Mouse (Mus musculus) myocyte (in vitro differentiated cells): ENCODE results near the gene Arhgef28. TPM values are rescaled to one million over a fixed set of nuclear protein-coding genes. Genes with fewer than 3 reads are reported as not detected.

Experiments used
- H3K27me3 ChIP-seq: one replicate; pipeline ENCODE4 v1.6.1; 2011; ENCODE audit not compliant: control insufficient read depth, insufficient read depth, insufficient read length
- H3K36me3 ChIP-seq: one replicate; pipeline ENCODE4 v1.6.1; 2011; ENCODE audit not compliant: control insufficient read depth, insufficient read depth
- H3K4me2 ChIP-seq: one replicate; pipeline ENCODE4 v1.6.1; 2011; ENCODE audit warnings: low read depth, control low read depth
- H3K4me3 ChIP-seq: one replicate; pipeline ENCODE4 v1.5.1; 2011; ENCODE audit warnings: mild to moderate bottlenecking, control low read depth, moderate library complexity
- H3K79me2 ChIP-seq: one replicate; pipeline ENCODE4 v1.6.1; 2011; ENCODE audit not compliant: control insufficient read depth, insufficient read depth
- H3ac ChIP-seq: one replicate; pipeline ENCODE4 v1.6.1; 2011; ENCODE audit not compliant: control insufficient read depth, insufficient read length
- CEBPB ChIP-seq: IDR thresholded peaks from 2 replicates; pipeline ENCODE4 v1.6.1; 2011; ENCODE audit warnings: mild to moderate bottlenecking, moderate library complexity; ENCODE audit not compliant: poor library complexity, insufficient read depth, severe bottlenecking
- E2F4 ChIP-seq: IDR thresholded peaks from one replicate; pipeline ENCODE4 v1.6.1; 2011; ENCODE audit warnings: mild to moderate bottlenecking, control low read depth, moderate library complexity; ENCODE audit not compliant: insufficient read depth
- MAX ChIP-seq: IDR thresholded peaks from one replicate; pipeline ENCODE4 v1.6.1; 2011; ENCODE audit warnings: low read depth, mild to moderate bottlenecking, control low read depth
- MYOD1 ChIP-seq, 3 experiments: IDR thresholded peaks; one replicate each; pipeline ENCODE4 v1.6.1; 2011; ENCODE audit warnings: control low read depth in 2 of 3, low read depth in 2 of 3, mild to moderate bottlenecking in 2 of 3, moderate library complexity in 1 of 3; ENCODE audit not compliant: insufficient read length in 2 of 3, control insufficient read depth in 1 of 3
- MYOG ChIP-seq, 3 experiments: IDR thresholded peaks; one replicate each; pipeline ENCODE4 v1.6.1; 2011; ENCODE audit warnings: control low read depth in 2 of 3, low read depth in 2 of 3, mild to moderate bottlenecking in 2 of 3; ENCODE audit not compliant: insufficient read length in 2 of 3, control insufficient read depth in 1 of 3, insufficient read depth in 1 of 3
- POLR2A ChIP-seq: IDR thresholded peaks from one replicate; pipeline ENCODE4 v1.6.1; 2011; ENCODE audit warnings: low read depth, mild to moderate bottlenecking, control low read depth, moderate library complexity; ENCODE audit not compliant: insufficient read length
- POLR2AphosphoS2 ChIP-seq: IDR thresholded peaks from one replicate; pipeline ENCODE4 v1.6.1; 2011; ENCODE audit warnings: low read depth, control low read depth; ENCODE audit not compliant: insufficient read length
- REST ChIP-seq: IDR thresholded peaks from one replicate; pipeline ENCODE4 v1.6.1; 2011; ENCODE audit warnings: mild to moderate bottlenecking, control low read depth, moderate library complexity; ENCODE audit not compliant: insufficient read depth, insufficient read length
- SRF ChIP-seq: IDR thresholded peaks from one replicate; pipeline ENCODE4 v1.6.1; 2011; ENCODE audit warnings: low read depth; ENCODE audit not compliant: control insufficient read depth, insufficient read length
- TCF12 ChIP-seq: IDR thresholded peaks from one replicate; pipeline ENCODE4 v1.6.1; 2011; ENCODE audit warnings: mild to moderate bottlenecking, control low read depth; ENCODE audit not compliant: poor library complexity, insufficient read depth, severe bottlenecking
- TCF3 ChIP-seq: IDR thresholded peaks from one replicate; pipeline ENCODE4 v1.6.1; 2011; ENCODE audit warnings: low read depth, control low read depth; ENCODE audit not compliant: insufficient read length
- USF1 ChIP-seq: IDR thresholded peaks from one replicate; pipeline ENCODE4 v1.6.1; 2011; ENCODE audit warnings: low read depth, mild to moderate bottlenecking, control low read depth, moderate library complexity
- polyA plus RNA-seq: library from polyadenylated mRNA; unstranded; fragments of >200 nt; fragmentation: generic; extraction: Trizol; gene quantifications from one replicate; pipeline ENCODE4 v1.2.1, GENCODE M21; 2012; ENCODE audit warnings: missing spikeins

The Arhgef28 gene
- polyA plus RNA-seq, 1 experiment = 0.76 TPM

- Histone ChIP-seq H3K4me3 (no peak overlapping the region), H3ac (no peak overlapping the region), H3K4me2 (no peak overlapping the region), H3K79me2 (no peaks in the 10 kb centered on the region), H3K36me3 (no peaks in the 10 kb centered on the region), H3K27me3 (no peaks in the 10 kb centered on the region)
- TF ChIP-seq POLR2A (no peak), MAX (no peak), E2F4 (no peak), SRF (no peak), CEBPB (no peak)
Measured at GRCm38 (mm10) chr13:98187904-98188303, 18.3 kb downstream of the Arhgef28 start.

DNA sequence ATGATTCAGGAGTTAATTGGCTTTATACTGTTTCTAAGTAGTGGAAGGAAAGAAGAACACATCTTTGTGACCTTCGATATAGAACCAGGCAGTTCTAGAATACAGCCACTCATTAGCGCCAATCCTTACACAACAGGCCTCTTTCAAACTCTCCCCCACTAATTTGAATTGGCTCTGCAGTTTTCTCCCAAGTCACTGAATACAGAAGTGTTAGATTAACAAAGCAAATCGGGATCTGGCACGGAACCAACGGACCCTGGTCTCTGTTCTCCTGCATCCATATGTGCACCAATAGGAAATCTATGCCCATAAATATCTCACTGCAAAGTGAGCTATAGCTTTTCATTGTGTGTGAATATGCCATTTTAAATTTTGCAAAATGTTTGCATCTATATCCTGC is 20.1 kb downstream of the Arhgef28 start:
- no peaks in the 10 kb centered on the region for H3K27me3 ChIP-seq
- H3K36me3 ChIP-seq = no peaks in the 10 kb centered on the region
- H3K79me2 ChIP-seq = no peaks in the 10 kb centered on the region
- TF ChIP-seq TCF3 = no peak
- no peak for TF ChIP-seq SRF
- no peak for TF ChIP-seq MYOD1 (IDR thresholded peaks at IDR 0.05; ENCODE audit: control insufficient read depth in 1 of 3, insufficient read length in 2 of 3, low read depth in 2 of 3)
- no peak for TF ChIP-seq USF1
- TF ChIP-seq POLR2A = no peak
- TF ChIP-seq REST = no peak
- no peak for TF ChIP-seq MAX
- no peak overlapping the region for H3ac ChIP-seq
- H3K4me3 ChIP-seq = no peak overlapping the region
- H3K4me2 ChIP-seq = no peak overlapping the region

DNA sequence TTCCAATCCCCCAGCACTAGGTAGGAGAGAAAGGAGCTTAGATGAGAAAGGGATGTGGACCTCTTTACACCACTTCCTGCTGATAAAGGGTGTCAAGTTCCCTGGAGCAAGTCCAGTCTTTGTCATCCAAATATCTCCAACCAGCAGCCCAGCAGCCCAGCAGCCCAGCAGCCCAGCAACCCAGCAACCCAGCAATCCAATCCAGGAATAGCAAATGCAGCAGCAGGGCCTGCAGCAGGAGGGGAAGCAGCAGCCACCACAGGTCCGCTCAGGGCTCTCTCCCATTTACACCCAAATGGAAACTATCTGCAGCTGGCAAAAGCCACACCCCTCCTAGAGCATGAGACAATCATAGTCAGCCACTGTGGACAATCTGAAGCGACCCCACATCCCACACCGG is 21.6 kb downstream of the Arhgef28 start:
- Histone ChIP-seq H3K4me2 (no peak overlapping the region), H3K36me3 (no peaks in the 10 kb centered on the region)

GRCm38 (mm10) chr13:98183157-98183878 is 22.9 kb downstream of the Arhgef28 start:
- Histone ChIP-seq H3K4me3 (no peak overlapping the region), H3K79me2 (no peaks in the 10 kb centered on the region), H3K27me3 (no peaks in the 10 kb centered on the region), H3K4me2 (no peak overlapping the region), H3ac (no peak overlapping the region), H3K36me3 (no peaks in the 10 kb centered on the region)
- TF ChIP-seq CEBPB = no peak
- no peak for TF ChIP-seq POLR2AphosphoS2
- no peak for TF ChIP-seq SRF
- no peak for TF ChIP-seq TCF3
- no peak for TF ChIP-seq MYOD1 (IDR thresholded peaks at IDR 0.05; ENCODE audit: control insufficient read depth in 1 of 3, insufficient read length in 2 of 3, low read depth in 2 of 3)
- TF ChIP-seq USF1 = no peak
- TF ChIP-seq TCF12 = no peak
- TF ChIP-seq MAX = no peak

More for the DNA sequence above, 21.6 kb downstream of the Arhgef28 start:
- H3K4me3 ChIP-seq = no peak overlapping the region
- no peak overlapping the region for H3ac ChIP-seq
- H3K79me2 ChIP-seq = no peaks in the 10 kb centered on the region
- H3K27me3 ChIP-seq = no peaks in the 10 kb centered on the region
- no peak for TF ChIP-seq TCF3
- no peak for TF ChIP-seq MYOD1 (IDR thresholded peaks at IDR 0.05; ENCODE audit: control insufficient read depth in 1 of 3, insufficient read length in 2 of 3, low read depth in 2 of 3)
- TF ChIP-seq TCF12 = no peak
- no peak for TF ChIP-seq E2F4
- no peak for TF ChIP-seq CEBPB
- TF ChIP-seq POLR2A = no peak
- TF ChIP-seq MYOG (IDR thresholded peaks at IDR 0.05; ENCODE audit: control insufficient read depth in 1 of 3, insufficient read depth in 1 of 3, insufficient read length in 2 of 3, low read depth in 2 of 3) = no peak
- TF ChIP-seq REST = no peak
- no peak for TF ChIP-seq MAX
- no peak for TF ChIP-seq POLR2AphosphoS2
- no peak for TF ChIP-seq USF1
- no peak for TF ChIP-seq SRF

DNA sequence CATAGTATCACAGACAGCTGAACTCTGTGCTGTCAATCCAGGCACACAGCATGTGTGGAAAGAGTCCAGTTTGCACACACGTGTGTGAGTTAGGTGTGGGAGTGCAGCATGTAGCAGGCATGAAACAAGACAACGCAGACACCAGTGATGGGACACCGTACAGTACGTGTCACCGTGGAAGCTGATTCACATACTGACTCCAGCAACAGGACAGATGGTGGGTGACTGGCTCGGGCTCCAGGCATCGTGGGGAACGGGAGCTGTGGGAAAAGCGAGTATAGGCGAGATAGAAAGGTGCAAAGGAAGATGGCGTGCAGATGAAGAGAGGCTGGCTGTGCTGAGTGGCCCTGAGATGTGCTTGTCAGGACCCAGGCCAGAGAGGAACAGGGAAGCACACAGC is 23.9 kb downstream of the Arhgef28 start:
- no peak for TF ChIP-seq POLR2A
- TF ChIP-seq E2F4 = no peak
- TF ChIP-seq TCF3 = no peak
- no peak for TF ChIP-seq SRF
- no peak for TF ChIP-seq REST
- no peak for TF ChIP-seq CEBPB
- TF ChIP-seq MYOG (IDR thresholded peaks at IDR 0.05; ENCODE audit: control insufficient read depth in 1 of 3, insufficient read depth in 1 of 3, insufficient read length in 2 of 3, low read depth in 2 of 3) = no peak
- Histone ChIP-seq H3ac (no peak overlapping the region), H3K36me3 (no peaks in the 10 kb centered on the region), H3K79me2 (no peaks in the 10 kb centered on the region), H3K4me2 (no peak overlapping the region), H3K27me3 (peaks cover 6% of the 10 kb centered on the region), H3K4me3 (no peak overlapping the region)
